Mouse (Mus musculus) layer of hippocampus, adult 11-12 months (tissue): ENCODE data around the gene Stx16.

Source experiments
- DNase-seq: peaks from one replicate; pipeline ENCODE4 v3.0.0; 2022; ENCODE audit warnings: low spot score

The Stx16 gene

GRCm38 (mm10) chr2:174075673-174076432 lies at the start of gene Stx16:
Gene Stx16, plus strand, starts transcription at chr2:174076308.
- peak; percentile 94 for DNase-seq

- DNase-seq, result no peak
Observed at GRCm38 (mm10) chr2:174026406-174026805, 49.7 kb upstream of the Stx16 start.

GRCm38 (mm10) chr2:174033257-174033800 lies 42.8 kb upstream of the Stx16 start:
- no peak for DNase-seq

- DNase-seq, result no peak
Observed at GRCm38 (mm10) chr2:174047656-174048055, 28.5 kb upstream of the Stx16 start.

GRCm38 (mm10) chr2:174049481-174050338 lies 26.4 kb upstream of the Stx16 start:
- no peak for DNase-seq

GRCm38 (mm10) chr2:174050339-174050685 lies 25.8 kb upstream of the Stx16 start:
- DNase-seq, result no peak

GRCm38 (mm10) chr2:174051081-174051481 lies 25.0 kb upstream of the Stx16 start:
- no peak for DNase-seq

- DNase-seq, result no peak
Observed at GRCm38 (mm10) chr2:174054496-174054895, 21.6 kb upstream of the Stx16 start.

GRCm38 (mm10) chr2:174057730-174058129 lies 18.4 kb upstream of the Stx16 start:
- no peak for DNase-seq

GRCm38 (mm10) chr2:174058316-174058939 lies 17.7 kb upstream of the Stx16 start:
- DNase-seq, result no peak

- DNase-seq, result no peak
Observed at GRCm38 (mm10) chr2:174059591-174060385, 16.3 kb upstream of the Stx16 start.

GRCm38 (mm10) chr2:174061219-174061618 lies 14.9 kb upstream of the Stx16 start:
- DNase-seq, result no peak

GRCm38 (mm10) chr2:174063074-174063473 lies 13.0 kb upstream of the Stx16 start:
- DNase-seq, result no peak

- no peak for DNase-seq
Observed at GRCm38 (mm10) chr2:174063527-174064211, 12.4 kb upstream of the Stx16 start.

GRCm38 (mm10) chr2:174067793-174068419 lies 8.2 kb upstream of the Stx16 start:
- no peak for DNase-seq

GRCm38 (mm10) chr2:174069532-174070049 lies 6.5 kb upstream of the Stx16 start:
- no peak for DNase-seq

- DNase-seq, result no peak
Observed at GRCm38 (mm10) chr2:174071406-174071805, 4.7 kb upstream of the Stx16 start.

- no peak for DNase-seq
Observed at GRCm38 (mm10) chr2:174073156-174073790, 2.8 kb upstream of the Stx16 start.

- DNase-seq, result no peak
Observed at GRCm38 (mm10) chr2:174074621-174075020, 1.5 kb upstream of the Stx16 start.

GRCm38 (mm10) chr2:174075072-174075570 lies 987 bp upstream of the Stx16 start:
- DNase-seq, result peak; percentile 15
